Mouse (Mus musculus): ENCODE measurements around the gene Fsd1l. TPM values are rescaled to one million over a fixed set of nuclear protein-coding genes. Genes with fewer than 3 reads are reported as not detected.

Gene Fsd1l
- polyA plus RNA-seq, 1 experiment from 2014 or later, result 18.8 TPM

DNA sequence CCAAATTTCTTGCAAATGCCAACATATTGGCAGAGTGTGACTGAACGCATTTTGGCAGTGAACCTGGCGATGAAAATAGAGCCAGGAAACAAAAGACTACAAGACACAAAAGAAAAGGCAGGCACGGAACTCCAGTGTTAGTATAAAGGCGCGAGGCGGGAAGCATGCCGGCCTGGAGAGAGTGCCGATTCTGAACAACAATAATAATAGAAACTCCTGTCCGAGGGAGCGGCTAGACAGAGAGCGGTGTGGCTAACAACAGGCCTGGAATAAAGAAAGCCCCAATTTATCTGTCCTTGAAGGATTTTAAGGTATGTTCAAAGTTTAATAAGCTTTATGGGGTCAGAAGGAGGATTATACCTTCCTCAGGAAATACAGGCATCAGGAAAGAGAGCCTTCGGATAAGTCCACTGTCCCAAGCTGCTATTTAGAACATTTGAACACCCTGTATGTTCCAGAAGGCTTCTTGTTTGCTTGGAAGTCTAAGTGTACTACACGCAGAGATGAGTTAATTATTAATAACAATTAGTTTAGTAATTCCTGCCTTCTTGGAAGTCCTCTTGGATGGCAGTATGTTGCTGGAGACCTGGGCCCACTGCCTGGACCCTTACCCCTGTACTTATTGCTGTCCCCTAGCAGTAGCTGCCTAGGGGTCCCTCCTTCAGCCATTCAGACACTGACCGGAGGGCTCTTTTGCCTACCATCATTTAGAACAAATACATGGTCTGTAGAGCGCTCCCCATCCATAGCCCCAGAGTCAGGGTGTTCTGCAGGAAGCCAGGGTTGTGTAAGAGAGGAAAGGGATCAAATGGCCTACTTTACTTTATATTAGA, 35.0 kb upstream of the Fsd1l start:
- H3K4me3 ChIP-seq, result no peak overlapping the region
- 82% methylated on average over 15 of the region's 15 CpGs for WGBS
- H3K4me1 ChIP-seq, result peaks cover 8% of the 10 kb centered on the region
- H3K4me2 ChIP-seq, result no peak overlapping the region
- H3K36me3 ChIP-seq, result no peaks in the 10 kb centered on the region
- no peak for ATAC-seq (ENCODE audit: insufficient number of reproducible peaks, insufficient read depth, low FRiP score, low TSS enrichment, low read depth)
- no peak overlapping the region for H3K9ac ChIP-seq
- no peak overlapping the region for H3K27ac ChIP-seq
- H3K9me3 ChIP-seq, result no peaks in the 10 kb centered on the region
- H3K27me3 ChIP-seq, result no peaks in the 10 kb centered on the region

DNA sequence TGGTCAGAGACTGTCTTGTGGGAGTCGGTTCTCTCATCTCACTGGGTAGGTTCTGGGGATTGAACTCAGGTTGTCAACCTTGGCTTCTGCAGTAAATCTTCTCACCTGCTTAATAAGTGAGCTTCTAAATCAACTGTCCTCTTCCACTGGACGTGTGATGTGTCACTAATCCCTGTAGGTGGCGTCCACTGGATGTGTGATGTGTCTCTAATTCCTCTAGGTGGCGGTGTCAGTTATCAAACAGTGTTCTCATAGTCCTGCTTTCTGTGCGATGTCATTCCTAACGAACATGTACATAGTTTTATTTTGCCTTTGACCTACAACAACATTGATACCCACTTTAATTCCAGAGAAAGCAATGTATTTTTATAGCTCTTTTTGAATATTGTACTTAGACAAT, 30.8 kb upstream of the Fsd1l start:
- Histone ChIP-seq H3K4me3 (no peak overlapping the region), H3K27me3 (no peaks in the 10 kb centered on the region), H3K9me3 (no peaks in the 10 kb centered on the region), H3K4me2 (no peak overlapping the region), H3K27ac (no peak overlapping the region), H3K36me3 (no peaks in the 10 kb centered on the region), H3K4me1 (no peaks in the 10 kb centered on the region; the same call in 1 of the 2 replicates), H3K9ac (no peak overlapping the region)
- WGBS, result 42% methylated on average over 6 of the region's 6 CpGs
- ATAC-seq (ENCODE audit: insufficient number of reproducible peaks, insufficient read depth, low FRiP score, low TSS enrichment, low read depth), result no peak

DNA sequence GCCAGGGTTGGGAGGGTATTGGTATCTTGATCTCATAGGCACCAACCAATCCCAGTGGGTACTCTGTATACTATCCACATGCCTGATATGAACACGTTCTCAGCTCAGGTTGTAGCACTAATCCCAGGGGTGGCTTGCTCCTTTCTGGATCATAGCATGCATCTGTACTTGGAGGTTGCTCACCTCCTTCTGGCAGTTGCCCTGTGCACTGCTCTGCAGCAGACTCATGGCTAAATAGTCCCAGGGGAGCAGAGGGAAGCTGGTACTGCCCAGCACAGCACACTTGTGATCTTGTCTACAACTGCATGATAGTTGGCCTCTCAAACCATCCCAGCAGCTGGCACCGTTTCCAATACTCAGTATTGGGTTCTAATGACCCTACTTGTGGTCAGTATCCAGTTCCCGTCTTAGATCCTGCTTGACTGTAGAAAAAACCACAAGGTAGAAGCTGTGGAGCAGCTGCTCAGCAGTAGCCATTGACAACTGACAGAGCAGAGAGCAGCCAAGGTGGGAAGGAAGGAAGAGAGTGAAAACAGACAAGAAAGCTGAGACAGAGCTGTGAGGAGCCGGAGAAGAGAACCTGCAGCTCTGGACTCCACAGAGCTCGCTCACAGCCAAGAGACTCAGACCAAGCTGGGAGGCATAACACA, 16.6 kb upstream of the Fsd1l start:
- no peaks in the 10 kb centered on the region for H3K9me3 ChIP-seq
- no peak for ATAC-seq (ENCODE audit: insufficient number of reproducible peaks, insufficient read depth, low FRiP score, low TSS enrichment, low read depth)
- no peaks in the 10 kb centered on the region for H3K36me3 ChIP-seq
- no peaks in the 10 kb centered on the region for H3K27me3 ChIP-seq
- no peak overlapping the region for H3K27ac ChIP-seq
- no peak overlapping the region for H3K9ac ChIP-seq
- 88% methylated on average over 5 of the region's 5 CpGs for WGBS
- H3K4me3 ChIP-seq, result no peak overlapping the region
- no peak overlapping the region for H3K4me2 ChIP-seq
- no peaks in the 10 kb centered on the region for H3K4me1 ChIP-seq

DNA sequence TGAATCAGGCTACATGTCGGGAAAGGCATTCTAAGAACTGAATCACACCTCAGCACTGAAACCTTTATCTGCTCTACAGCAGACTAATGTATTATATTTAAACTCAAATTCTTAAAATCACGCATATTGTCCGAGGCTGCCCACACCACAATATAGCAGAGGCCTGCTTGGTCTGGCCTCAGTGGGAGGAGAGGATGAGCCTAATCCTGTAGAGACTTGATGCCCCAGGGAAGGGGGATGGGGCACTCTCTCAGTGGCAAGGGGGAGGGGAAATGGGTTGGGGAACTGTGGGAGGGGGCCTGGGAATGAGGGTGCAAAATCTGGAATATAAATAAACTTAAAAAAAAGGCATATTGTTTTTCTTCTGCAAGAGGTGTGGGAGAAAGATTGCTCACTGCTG, 13.3 kb upstream of the Fsd1l start:
- WGBS, result 44% methylated on average over 3 of the region's 3 CpGs
- no peak for ATAC-seq (ENCODE audit: insufficient number of reproducible peaks, insufficient read depth, low FRiP score, low TSS enrichment, low read depth)
- no peaks in the 10 kb centered on the region for H3K9me3 ChIP-seq

DNA sequence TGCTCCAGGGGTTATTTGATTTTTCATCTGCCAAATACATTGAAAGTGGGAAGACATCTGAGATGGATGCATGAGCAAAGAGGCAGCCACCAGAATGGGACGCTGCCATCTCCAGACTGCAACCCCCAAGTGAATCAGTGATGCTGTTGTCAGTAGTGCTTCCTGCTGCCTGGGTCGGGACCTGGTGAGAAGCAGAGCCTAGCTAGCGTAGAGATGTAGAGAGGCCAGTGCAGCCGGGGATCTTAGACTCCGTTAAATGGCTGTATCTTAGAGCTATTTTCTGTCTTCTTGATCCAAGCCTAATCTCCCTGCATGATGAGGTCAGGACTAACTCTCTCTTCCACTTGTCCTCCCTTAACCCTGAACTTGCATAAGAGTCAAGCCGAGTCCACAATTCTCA, 11.2 kb upstream of the Fsd1l start:
- Histone ChIP-seq H3K9ac (no peak overlapping the region), H3K4me2 (no peak overlapping the region), H3K27ac (no peak overlapping the region), H3K4me1 (peaks cover 4% of the 10 kb centered on the region; the same call in 1 of the 2 replicates), H3K9me3 (no peaks in the 10 kb centered on the region), H3K27me3 (no peaks in the 10 kb centered on the region), H3K36me3 (no peaks in the 10 kb centered on the region), H3K4me3 (no peak overlapping the region)
- ATAC-seq (ENCODE audit: insufficient number of reproducible peaks, insufficient read depth, low FRiP score, low TSS enrichment, low read depth), result no peak
- 77% methylated on average over 6 of the region's 6 CpGs for WGBS

More for the DNA sequence above, 13.3 kb upstream of the Fsd1l start:
- Histone ChIP-seq H3K9ac (no peak overlapping the region), H3K4me1 (no peaks in the 10 kb centered on the region), H3K4me2 (no peak overlapping the region), H3K27ac (no peak overlapping the region), H3K27me3 (no peaks in the 10 kb centered on the region), H3K4me3 (no peak overlapping the region), H3K36me3 (no peaks in the 10 kb centered on the region)

DNA sequence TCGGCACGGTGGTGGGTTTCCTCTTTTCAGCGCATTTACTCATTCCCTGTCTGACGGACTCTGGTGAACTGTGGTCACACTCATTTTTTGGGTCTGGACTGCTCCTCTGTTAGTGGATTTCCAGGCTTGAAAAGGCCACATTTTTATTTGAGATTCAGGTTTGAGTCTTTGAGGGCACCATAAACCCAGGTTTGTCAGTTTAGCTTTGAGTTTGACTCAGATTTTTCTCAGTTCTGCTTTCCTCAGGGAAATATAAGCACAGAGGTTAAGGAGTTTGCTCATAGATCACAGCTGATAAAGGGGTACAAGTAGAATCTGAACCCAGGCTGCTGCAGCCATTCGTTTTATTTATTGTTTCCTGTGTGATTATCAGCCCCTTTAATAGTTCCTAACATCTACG, 10.2 kb upstream of the Fsd1l start:
- ATAC-seq (ENCODE audit: insufficient number of reproducible peaks, insufficient read depth, low FRiP score, low TSS enrichment, low read depth), result no peak
- Histone ChIP-seq H3K4me3 (no peak overlapping the region), H3K4me2 (no peak overlapping the region), H3K36me3 (no peaks in the 10 kb centered on the region), H3K9me3 (no peaks in the 10 kb centered on the region), H3K4me1 (peaks cover 4% of the 10 kb centered on the region; the same call in 1 of the 2 replicates), H3K9ac (no peak overlapping the region), H3K27me3 (no peaks in the 10 kb centered on the region), H3K27ac (no peak overlapping the region)
- 67% methylated on average over 6 of the region's 6 CpGs for WGBS

DNA sequence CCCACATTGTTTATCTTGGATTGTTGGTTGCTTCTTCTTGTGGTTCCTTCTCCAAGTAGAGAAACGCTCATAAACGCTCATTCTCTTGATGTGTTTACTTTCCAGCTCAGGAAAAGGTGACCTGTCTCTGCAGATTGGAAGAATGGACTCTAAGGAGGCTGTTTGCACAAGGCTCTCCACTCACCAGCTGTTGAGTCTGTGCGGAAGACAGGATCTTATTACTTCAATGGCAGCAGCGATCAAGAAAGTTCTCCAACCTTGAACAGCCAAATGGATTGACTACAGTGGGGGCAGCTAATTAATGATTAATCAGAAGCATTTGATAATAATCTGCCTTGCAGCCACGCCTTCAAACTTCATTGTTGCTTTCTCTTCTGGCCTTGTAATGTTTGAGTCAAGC, 9.8 kb upstream of the Fsd1l start:
- H3K27ac ChIP-seq, result no peak overlapping the region
- no peak overlapping the region for H3K4me2 ChIP-seq
- no peak for ATAC-seq (ENCODE audit: insufficient number of reproducible peaks, insufficient read depth, low FRiP score, low TSS enrichment, low read depth)
- H3K9ac ChIP-seq, result no peak overlapping the region
- WGBS, result 77% methylated on average over 5 of the region's 5 CpGs
- H3K27me3 ChIP-seq, result no peaks in the 10 kb centered on the region
- peaks cover 4% of the 10 kb centered on the region; the same call in 1 of the 2 replicates for H3K4me1 ChIP-seq
- H3K9me3 ChIP-seq, result no peaks in the 10 kb centered on the region
- no peaks in the 10 kb centered on the region for H3K36me3 ChIP-seq
- no peak overlapping the region for H3K4me3 ChIP-seq

DNA sequence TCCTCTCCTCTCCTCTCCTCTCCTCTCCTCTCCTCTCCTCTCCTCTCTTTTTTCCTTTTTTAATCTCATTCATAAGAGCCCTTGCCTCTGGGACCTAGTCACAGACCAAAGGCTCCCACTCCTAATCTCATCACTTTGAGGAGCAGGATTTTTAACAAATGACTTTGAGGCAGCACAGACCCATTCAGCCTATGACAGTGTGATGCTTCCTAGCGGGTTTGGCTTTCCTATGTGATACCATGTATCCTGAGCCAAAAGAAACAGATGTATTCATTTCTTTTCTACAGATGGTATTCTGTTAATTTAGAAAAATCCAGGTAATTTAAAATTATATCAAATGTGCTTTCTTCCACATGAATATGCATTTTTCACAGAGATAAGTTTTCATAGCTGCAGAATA, 7.6 kb upstream of the Fsd1l start:
- 82% methylated on average over 1 of the region's 1 CpGs for WGBS
- no peaks in the 10 kb centered on the region for H3K36me3 ChIP-seq
- no peaks in the 10 kb centered on the region for H3K9me3 ChIP-seq

DNA sequence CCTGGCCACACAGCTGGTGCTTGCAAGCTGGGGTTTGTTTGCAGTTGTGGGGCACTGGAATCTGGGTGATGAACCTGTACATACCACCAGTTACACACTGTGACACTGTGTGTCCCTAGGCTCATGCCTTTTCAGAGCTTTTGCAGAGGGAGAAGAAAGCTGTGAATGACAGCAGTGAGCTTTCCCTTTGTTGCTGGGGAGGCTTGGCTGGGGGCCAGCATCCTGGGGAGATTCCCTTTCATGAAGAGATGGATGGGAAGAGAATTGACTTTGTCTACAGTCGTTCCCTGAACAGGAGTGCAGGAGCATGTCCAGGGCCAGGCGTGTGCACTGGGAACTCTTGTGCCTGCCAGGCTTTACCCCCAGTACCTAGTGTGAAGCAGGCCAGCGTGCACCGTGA, 6.5 kb upstream of the Fsd1l start:
- ATAC-seq (ENCODE audit: insufficient number of reproducible peaks, insufficient read depth, low FRiP score, low TSS enrichment, low read depth), result no peak
- peaks cover 4% of the 10 kb centered on the region; the same call in 1 of the 2 replicates for H3K4me1 ChIP-seq
- no peaks in the 10 kb centered on the region for H3K36me3 ChIP-seq
- H3K9me3 ChIP-seq, result no peaks in the 10 kb centered on the region
- no peaks in the 10 kb centered on the region for H3K27me3 ChIP-seq
- no peak overlapping the region for H3K4me3 ChIP-seq
- WGBS, result 55% methylated on average over 4 of the region's 4 CpGs
- no peak overlapping the region for H3K27ac ChIP-seq
- H3K9ac ChIP-seq, result no peak overlapping the region
- H3K4me2 ChIP-seq, result no peak overlapping the region

More for the DNA sequence above, 7.6 kb upstream of the Fsd1l start:
- no peak overlapping the region for H3K4me3 ChIP-seq
- H3K27ac ChIP-seq, result no peak overlapping the region
- no peak overlapping the region for H3K9ac ChIP-seq
- H3K4me1 ChIP-seq, result peaks cover 4% of the 10 kb centered on the region; the same call in 1 of the 2 replicates
- no peak for ATAC-seq (ENCODE audit: insufficient number of reproducible peaks, insufficient read depth, low FRiP score, low TSS enrichment, low read depth)
- H3K4me2 ChIP-seq, result no peak overlapping the region
- H3K27me3 ChIP-seq, result no peaks in the 10 kb centered on the region

DNA sequence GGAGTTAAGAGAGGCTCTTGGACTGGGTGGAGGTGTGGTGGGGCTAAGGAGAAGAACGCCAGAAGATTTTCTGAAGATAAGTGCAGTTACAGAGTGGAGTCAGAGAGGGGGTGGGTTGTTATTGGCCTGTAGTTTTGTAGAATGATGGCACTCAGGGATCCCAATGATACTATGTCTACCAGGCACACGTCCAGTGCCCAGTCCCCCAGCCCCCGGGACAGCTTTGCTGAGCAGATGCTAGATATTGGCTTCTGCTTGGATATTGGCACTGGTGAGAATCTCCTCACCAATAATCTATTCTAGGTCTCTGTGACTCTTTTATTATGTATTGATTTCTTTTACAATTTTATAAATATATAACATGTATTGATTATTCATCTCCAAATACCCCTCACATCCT, 6.0 kb upstream of the Fsd1l start:
- 82% methylated on average over 3 of the region's 3 CpGs for WGBS
- Histone ChIP-seq H3K27ac (no peak overlapping the region), H3K4me1 (peaks cover 4% of the 10 kb centered on the region; the same call in 1 of the 2 replicates), H3K4me2 (no peak overlapping the region), H3K27me3 (no peaks in the 10 kb centered on the region), H3K9me3 (no peaks in the 10 kb centered on the region), H3K9ac (no peak overlapping the region), H3K4me3 (no peak overlapping the region), H3K36me3 (no peaks in the 10 kb centered on the region)
- no peak for ATAC-seq (ENCODE audit: insufficient number of reproducible peaks, insufficient read depth, low FRiP score, low TSS enrichment, low read depth)

DNA sequence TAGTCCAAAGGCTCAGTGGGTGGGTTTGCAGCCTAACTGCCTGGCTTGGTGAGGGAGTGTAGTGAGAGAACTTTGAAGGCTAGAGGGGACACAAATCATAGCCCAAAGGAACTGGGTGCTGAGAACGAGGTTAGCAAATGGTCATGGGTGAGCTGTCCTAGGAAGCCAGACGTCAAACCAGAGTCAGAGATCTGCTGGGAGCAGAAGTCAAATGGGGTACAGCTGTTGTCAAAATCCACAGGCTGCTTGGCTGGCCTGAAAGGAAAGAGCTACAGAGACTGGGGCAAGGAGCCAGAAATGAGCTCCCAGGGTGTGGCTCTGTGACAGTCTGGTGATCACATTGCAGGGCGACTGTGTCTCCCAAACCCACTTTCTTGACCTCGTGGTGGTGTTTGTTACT, 2.3 kb upstream of the Fsd1l start:
- Histone ChIP-seq H3K27me3 (no peaks in the 10 kb centered on the region), H3K4me1 (peaks cover 13% of the 10 kb centered on the region; the same call in 1 of the 2 replicates), H3K27ac (no peak overlapping the region), H3K36me3 (no peaks in the 10 kb centered on the region), H3K9me3 (no peaks in the 10 kb centered on the region), H3K4me3 (no peak overlapping the region), H3K4me2 (no peak overlapping the region), H3K9ac (no peak overlapping the region)
- 45% methylated on average over 4 of the region's 4 CpGs for WGBS
- no peak for ATAC-seq (ENCODE audit: insufficient number of reproducible peaks, insufficient read depth, low FRiP score, low TSS enrichment, low read depth)

DNA sequence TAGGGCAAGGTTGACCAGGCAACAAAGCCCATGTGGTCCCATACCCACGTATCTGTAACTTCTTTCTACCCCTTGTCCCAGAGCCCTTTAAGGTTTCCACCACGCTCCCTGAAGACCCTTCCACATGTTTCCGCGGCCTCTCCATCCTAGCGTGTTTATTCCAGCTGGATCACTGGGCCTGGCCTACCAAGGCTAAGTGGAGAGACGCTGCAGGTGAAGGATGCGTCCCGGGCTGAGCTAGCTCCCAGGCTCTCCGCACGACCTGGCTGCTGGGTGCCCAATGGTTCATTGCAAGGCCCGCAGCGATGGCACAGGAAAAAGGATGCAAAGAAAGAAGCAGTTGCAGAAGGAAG, 332 bp upstream of the Fsd1l start:
- WGBS, result 6% methylated on average over 12 of the region's 12 CpGs
- peak overlapping the region; percentile 88 for H3K9ac ChIP-seq
- H3K9me3 ChIP-seq, result no peaks in the 10 kb centered on the region
- no peak for ATAC-seq (ENCODE audit: insufficient number of reproducible peaks, insufficient read depth, low FRiP score, low TSS enrichment, low read depth)
- H3K4me3 ChIP-seq, result peak overlapping the region; percentile 83
- no peaks in the 10 kb centered on the region for H3K36me3 ChIP-seq
- peak overlapping the region; percentile 11; the same call in 1 of the 2 replicates for H3K27ac ChIP-seq
- peak overlapping the region; percentile 76 for H3K4me2 ChIP-seq
- H3K27me3 ChIP-seq, result no peaks in the 10 kb centered on the region
- 0 out of 2 replicates have a peak, but pooled peaks cover 9% of the 10 kb centered on the region for H3K4me1 ChIP-seq
